Mouse (Mus musculus) kidney, adult 8-10 months (tissue): ENCODE results near the gene Adipor2.
"Not testable (repeated sequence)": the region's sequence is repeated elsewhere in the genome, so short reads cannot be mapped to it uniquely, and the experiment has no call there.

Experiments
- DNase-seq, 2 experiments: peaks; one replicate each; pipeline ENCODE4 v3.0.0; 2022

Adipor2 gene

GRCm38 (mm10) chr6:119387801-119388649 is 29.5 kb downstream of the Adipor2 start:
- peak; percentile 20 to 41 for DNase-seq

- DNase-seq, result no peak
Measured at GRCm38 (mm10) chr6:119386821-119387220, 30.7 kb downstream of the Adipor2 start.

GRCm38 (mm10) chr6:119386421-119386820 is 31.1 kb downstream of the Adipor2 start:
- DNase-seq, result no peak

- no peak for DNase-seq
Measured at GRCm38 (mm10) chr6:119385668-119386067, 31.8 kb downstream of the Adipor2 start.

- no peak for DNase-seq
Measured at GRCm38 (mm10) chr6:119378631-119379030, 38.9 kb downstream of the Adipor2 start.

GRCm38 (mm10) chr6:119377613-119378012 is 39.9 kb downstream of the Adipor2 start:
- DNase-seq, result no peak

- DNase-seq, result no peak
Measured at GRCm38 (mm10) chr6:119375035-119375434, 42.5 kb downstream of the Adipor2 start.

- DNase-seq, result no peak
Measured at GRCm38 (mm10) chr6:119373000-119373705, 44.4 kb downstream of the Adipor2 start.

- no peak for DNase-seq
Measured at GRCm38 (mm10) chr6:119372237-119372636, 45.3 kb downstream of the Adipor2 start.

- no peak for DNase-seq
Measured at GRCm38 (mm10) chr6:119371624-119372023, 45.9 kb downstream of the Adipor2 start.

GRCm38 (mm10) chr6:119367382-119367781 is 50.1 kb downstream of the Adipor2 start:
- no peak for DNase-seq

- DNase-seq, result not testable (repeated sequence)
Measured at GRCm38 (mm10) chr6:119366800-119367199, 50.7 kb downstream of the Adipor2 start.

GRCm38 (mm10) chr6:119363593-119363992 is 53.9 kb downstream of the Adipor2 start:
- DNase-seq, result no peak

GRCm38 (mm10) chr6:119360925-119361702 is 56.4 kb downstream of the Adipor2 start:
- DNase-seq, result no peak

GRCm38 (mm10) chr6:119360250-119360649 is 57.3 kb downstream of the Adipor2 start:
- DNase-seq, result not testable (repeated sequence)

- no peak for DNase-seq
Measured at GRCm38 (mm10) chr6:119358020-119358571, 59.4 kb downstream of the Adipor2 start.

- DNase-seq, result no peak
Measured at GRCm38 (mm10) chr6:119352501-119352900, 65.0 kb downstream of the Adipor2 start.

- DNase-seq, result no peak
Measured at GRCm38 (mm10) chr6:119351656-119352055, 65.8 kb downstream of the Adipor2 start.

- no peak for DNase-seq
Measured at GRCm38 (mm10) chr6:119350703-119351198, 66.8 kb downstream of the Adipor2 start.

- peak; percentile 40 to 87 for DNase-seq
Measured at GRCm38 (mm10) chr6:119348234-119348633, 69.3 kb downstream of the Adipor2 start.

GRCm38 (mm10) chr6:119347813-119348212 is 69.7 kb downstream of the Adipor2 start:
- no peak for DNase-seq

- no peak for DNase-seq
Measured at GRCm38 (mm10) chr6:119346257-119346656, 71.2 kb downstream of the Adipor2 start.

- DNase-seq, result peak; percentile 18 to 37
Measured at GRCm38 (mm10) chr6:119341409-119341808, 76.1 kb downstream of the Adipor2 start.
